Mouse (Mus musculus): Measurements from ENCODE around the gene Epsti1.

DNA sequence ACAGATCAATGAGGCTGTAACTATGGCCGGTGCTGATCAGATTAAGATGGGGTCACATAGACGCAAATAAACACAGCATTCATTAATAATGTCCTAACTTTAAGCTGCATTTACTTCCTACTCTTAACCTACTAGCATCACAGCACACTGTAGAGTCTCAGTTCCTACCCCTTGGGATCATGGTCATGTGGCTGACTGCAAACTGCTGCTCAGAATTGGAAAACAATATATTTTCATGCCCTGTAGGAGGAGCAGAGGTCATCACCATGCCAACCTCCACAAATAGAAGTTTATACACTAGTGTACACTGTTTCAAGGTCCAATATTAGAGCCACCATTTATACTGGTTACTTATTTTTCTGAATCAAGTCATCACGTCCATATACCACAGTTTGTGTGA lies 8.1 kb upstream of the Epsti1 start:
- TF ChIP-seq GATA1 (IDR thresholded peaks at IDR 0.05; ENCODE audit: borderline replicate concordance, low read length) (no peak), FLI1 (IDR thresholded peaks at IDR 0.05; ENCODE audit: low read length) (no peak)
